Comparison of ENCODE assay signal across 11 mouse cellular contexts in genomic region chr4:141900421-141900820, GRCm38 (mm10). TPM values are rescaled to one million over a fixed set of nuclear protein-coding genes. Genes with fewer than 3 reads are reported as not detected.
DNase-seq lines count a peak whose midpoint lies in the region; ATAC-seq lines count a peak whose summit lies in the region.
"Had no signal": no experiment of that assay in that cellular context is flagged by ENCODE, and none has a peak within 500 bp of the region (broad histone marks: within the 10 kb centered on the region; RNA-seq: fewer than 3 reads in every experiment).

No protein-coding gene starts in this region.

- no peak overlapping the region for H3K4me3 ChIP-seq in embryonic facial prominence, embryonic 10.5 days
- no peak overlapping the region for H3K4me3 ChIP-seq in embryonic facial prominence, embryonic 12.5 days
- H3K4me3 ChIP-seq in hindbrain, embryonic 13.5 days = no peak overlapping the region
- H3K4me3 ChIP-seq in midbrain, embryonic 12.5 days = no peak overlapping the region
- H3K4me3 ChIP-seq: kidney, embryonic 15.5 days had no signal

- no peaks in the 10 kb centered on the region for H3K9me3 ChIP-seq in embryonic facial prominence, embryonic 10.5 days
- H3K9me3 ChIP-seq in embryonic facial prominence, embryonic 12.5 days = no peaks in the 10 kb centered on the region
- H3K9me3 ChIP-seq in hindbrain, embryonic 13.5 days = no peaks in the 10 kb centered on the region
- no peaks in the 10 kb centered on the region for H3K9me3 ChIP-seq in midbrain, embryonic 12.5 days
- H3K9me3 ChIP-seq: kidney, embryonic 15.5 days had no signal

- peaks cover 36% of the 10 kb centered on the region for H3K27me3 ChIP-seq in embryonic facial prominence, embryonic 10.5 days (replicated peaks; ENCODE audit: low read depth, poor library complexity, severe bottlenecking)
- H3K27me3 ChIP-seq in embryonic facial prominence, embryonic 12.5 days = no peaks in the 10 kb centered on the region
- H3K27me3 ChIP-seq in hindbrain, embryonic 13.5 days = no peaks in the 10 kb centered on the region
- H3K27me3 ChIP-seq in midbrain, embryonic 12.5 days = no peaks in the 10 kb centered on the region
- H3K27me3 ChIP-seq: kidney, embryonic 15.5 days had no signal

- H3K27ac ChIP-seq in embryonic facial prominence, embryonic 10.5 days (replicated peaks) = peak overlapping the region; percentile 32
- 0 out of 2 replicates have a peak overlapping the region, but pooled peaks have one; percentile 54 for H3K27ac ChIP-seq in embryonic facial prominence, embryonic 12.5 days
- H3K27ac ChIP-seq in hindbrain, embryonic 13.5 days = peak overlapping the region; percentile 86
- peak overlapping the region; percentile 96 for H3K27ac ChIP-seq in midbrain, embryonic 12.5 days (replicated peaks)

- ATAC-seq in embryonic facial prominence, embryonic 12.5 days (ENCODE audit: insufficient number of reproducible peaks, insufficient read depth, low FRiP score, low TSS enrichment) = no peak
- ATAC-seq in hindbrain, embryonic 13.5 days (ENCODE audit: low FRiP score) = no peak
- no peak for ATAC-seq in midbrain, embryonic 12.5 days (ENCODE audit: low FRiP score, low read depth)
- ATAC-seq in CD4-positive, CD25-positive, alpha-beta regulatory T cell, adult 4 months = no peak

- WGBS in embryonic facial prominence, embryonic 10.5 days = 64% methylated on average over 11 of the region's 11 CpGs
- 59% methylated on average over 11 of the region's 11 CpGs for WGBS in embryonic facial prominence, embryonic 12.5 days
- 49% methylated on average over 11 of the region's 11 CpGs for WGBS in hindbrain, embryonic 13.5 days
- WGBS in midbrain, embryonic 12.5 days = 46% methylated on average over 11 of the region's 11 CpGs

- no peak overlapping the region for H3K4me2 ChIP-seq in embryonic facial prominence, embryonic 12.5 days (replicated peaks)
- H3K4me2 ChIP-seq in hindbrain, embryonic 13.5 days = no peak overlapping the region
- H3K4me2 ChIP-seq in midbrain, embryonic 12.5 days (replicated peaks) = no peak overlapping the region
- H3K4me2 ChIP-seq: kidney, embryonic 15.5 days had no signal

- H3K36me3 ChIP-seq in embryonic facial prominence, embryonic 10.5 days (replicated peaks) = no peaks in the 10 kb centered on the region
- no peaks in the 10 kb centered on the region for H3K36me3 ChIP-seq in embryonic facial prominence, embryonic 12.5 days
- H3K36me3 ChIP-seq in hindbrain, embryonic 13.5 days = no peaks in the 10 kb centered on the region
- H3K36me3 ChIP-seq in midbrain, embryonic 12.5 days = no peaks in the 10 kb centered on the region
- H3K36me3 ChIP-seq: kidney, embryonic 15.5 days had no signal

- peaks cover 62% of the 10 kb centered on the region for H3K4me1 ChIP-seq in embryonic facial prominence, embryonic 10.5 days
- H3K4me1 ChIP-seq in embryonic facial prominence, embryonic 12.5 days = peaks cover 20% of the 10 kb centered on the region; the same call in 1 of the 2 replicates
- peaks cover 73% of the 10 kb centered on the region for H3K4me1 ChIP-seq in hindbrain, embryonic 13.5 days (replicated peaks)
- H3K4me1 ChIP-seq in midbrain, embryonic 12.5 days = peaks cover 70% of the 10 kb centered on the region

- H3K9ac ChIP-seq in embryonic facial prominence, embryonic 12.5 days = no peak overlapping the region
- H3K9ac ChIP-seq in hindbrain, embryonic 13.5 days = no peak overlapping the region
- no peak overlapping the region for H3K9ac ChIP-seq in midbrain, embryonic 12.5 days (replicated peaks)
- H3K9ac ChIP-seq: kidney, embryonic 15.5 days had no signal

- no peak for DNase-seq in embryonic facial prominence, embryonic 10.5 days (ENCODE audit: low spot score)
- no peak for DNase-seq in thymus, postnatal 14 days
- DNase-seq in left cerebral cortex, adult 8-10 months (ENCODE audit: low spot score in 2 of 2) = no peak
- no peak for DNase-seq in right cerebral cortex, adult 2 months (ENCODE audit: low spot score in 2 of 2)
- DNase-seq: thymus, postnatal 4 days had no signal

RNA-seq across cellular contexts. Expression of gene Efhd2, which starts 25.7 kb away (rescaled TPM):
- polyA plus RNA-seq in embryonic facial prominence, embryonic 10.5 days (2016; fragmentation: Nextera tagmentation; extraction: Ambion mirVana) = 40.7 and 41.8 TPM in 2 replicates
- polyA plus RNA-seq in embryonic facial prominence, embryonic 12.5 days (2016; fragmentation: Nextera tagmentation; extraction: Ambion mirVana) = 54.3 and 58.1 TPM in 2 replicates
- polyA plus RNA-seq in hindbrain, embryonic 13.5 days (2015; fragmentation: Nextera tagmentation; extraction: Ambion mirVana) = 68.1 and 68.6 TPM in 2 replicates
- polyA plus RNA-seq in midbrain, embryonic 12.5 days (2016; fragmentation: Nextera tagmentation; extraction: Ambion mirVana) = 96.8 and 112 TPM in 2 replicates
- 10 to 100 TPM; 19.8 to 27.0 TPM for polyA plus RNA-seq in CD4-positive, CD25-positive, alpha-beta regulatory T cell, adult 4 months (2017; shearing (Covaris generic))
- total RNA-seq in left cerebral cortex, adult 8-10 months (2022) = 100 to 1,000 TPM; 257 to 276 (median 261) TPM

RNA-seq across cellular contexts. Expression of gene Ctrc, which starts 54.3 kb away (rescaled TPM):
- not detected in 2 replicates for polyA plus RNA-seq in embryonic facial prominence, embryonic 10.5 days (2016; fragmentation: Nextera tagmentation; extraction: Ambion mirVana)
- polyA plus RNA-seq in embryonic facial prominence, embryonic 12.5 days (2016; fragmentation: Nextera tagmentation; extraction: Ambion mirVana) = not detected in 2 replicates
- polyA plus RNA-seq in hindbrain, embryonic 13.5 days (2015; fragmentation: Nextera tagmentation; extraction: Ambion mirVana) = not detected in 2 replicates
- polyA plus RNA-seq in midbrain, embryonic 12.5 days (2016; fragmentation: Nextera tagmentation; extraction: Ambion mirVana) = not detected in 2 replicates
- polyA plus RNA-seq in CD4-positive, CD25-positive, alpha-beta regulatory T cell, adult 4 months (2017; shearing (Covaris generic)) = not detected
- total RNA-seq in left cerebral cortex, adult 8-10 months (2022) = not detected
- total RNA-seq: left cerebral cortex, postnatal 14 days had no signal
- polyA plus RNA-seq: kidney, embryonic 15.5 days had no signal

Comparison
In these comparisons a context has a peak if more than half of its experiments do, and no peak if none do; other contexts are left out.
1. H3K27ac ChIP-seq: peak in every context shown above with its lines; median percentile 96 in midbrain, embryonic 12.5 days; 86 in hindbrain, embryonic 13.5 days; 54 in embryonic facial prominence, embryonic 12.5 days; 32 in embryonic facial prominence, embryonic 10.5 days.